Mouse (Mus musculus) thymus, postnatal 10 days (tissue): ENCODE data around the gene Cux1.
"Not testable (repeated sequence)": the region's sequence is repeated elsewhere in the genome, so short reads cannot be mapped to it uniquely, and the experiment has no call there.

Experiments used
- DNase-seq, 2 experiments: peaks; one replicate each; pipeline ENCODE4 v3.0.0; 2021; ENCODE audit warnings: low spot score in 2 of 2

The Cux1 gene

GRCm38 (mm10) chr5:136474086-136474485 is 93.2 kb downstream of the Cux1 start:
- no peak for DNase-seq

GRCm38 (mm10) chr5:136473337-136473736 is 94.0 kb downstream of the Cux1 start:
- DNase-seq = no peak

GRCm38 (mm10) chr5:136472846-136473245 is 94.4 kb downstream of the Cux1 start:
- no peak for DNase-seq

- not testable (repeated sequence) for DNase-seq
Measured at GRCm38 (mm10) chr5:136470985-136471735, 96.1 kb downstream of the Cux1 start.

GRCm38 (mm10) chr5:136469301-136469700 is 98.0 kb downstream of the Cux1 start:
- no peak for DNase-seq

- DNase-seq = no peak
Measured at GRCm38 (mm10) chr5:136467360-136467999, 99.8 kb downstream of the Cux1 start.

- DNase-seq = peak; percentile 50 to 57
Measured at GRCm38 (mm10) chr5:136465770-136466406, 101.4 kb downstream of the Cux1 start.

- DNase-seq = no peak
Measured at GRCm38 (mm10) chr5:136465366-136465765, 101.9 kb downstream of the Cux1 start.

GRCm38 (mm10) chr5:136464849-136465248 is 102.4 kb downstream of the Cux1 start:
- no peak for DNase-seq

GRCm38 (mm10) chr5:136464128-136464527 is 103.2 kb downstream of the Cux1 start:
- DNase-seq = no peak

GRCm38 (mm10) chr5:136462613-136463012 is 104.7 kb downstream of the Cux1 start:
- no peak for DNase-seq

- DNase-seq = peak in 1 of 2 experiments; percentile 59
Measured at GRCm38 (mm10) chr5:136459901-136460300, 107.4 kb downstream of the Cux1 start.

GRCm38 (mm10) chr5:136458893-136459499 is 108.3 kb downstream of the Cux1 start:
- no peak for DNase-seq

GRCm38 (mm10) chr5:136458102-136458863 is 109.0 kb downstream of the Cux1 start:
- DNase-seq = no peak

- no peak for DNase-seq
Measured at GRCm38 (mm10) chr5:136456395-136456794, 110.9 kb downstream of the Cux1 start.

GRCm38 (mm10) chr5:136452681-136453080 is 114.6 kb downstream of the Cux1 start:
- no peak for DNase-seq

- peak; percentile 78 to 80 for DNase-seq
Measured at GRCm38 (mm10) chr5:136449801-136450200, 117.5 kb downstream of the Cux1 start.

GRCm38 (mm10) chr5:136445967-136446366 is 121.3 kb downstream of the Cux1 start:
- no peak for DNase-seq

- peak; percentile 67 to 75 for DNase-seq
Measured at GRCm38 (mm10) chr5:136442238-136443187, 124.8 kb downstream of the Cux1 start.

- no peak for DNase-seq
Measured at GRCm38 (mm10) chr5:136429647-136430046, 137.6 kb downstream of the Cux1 start.
